Mouse (Mus musculus) gastrocnemius, postnatal 25 days (tissue): ENCODE results near the gene 1500009L16Rik. TPM values are rescaled to one million over a fixed set of nuclear protein-coding genes. Genes with fewer than 3 reads are reported as not detected.

Experiments
- DNase-seq: peaks from one replicate; pipeline ENCODE4 v3.0.0; 2022
- total RNA-seq, 2 experiments: library from RNA; stranded (reverse); gene quantifications; 1 replicate in 1 of 2; 2 replicates in 1 of 2; pipeline ENCODE4 v1.2.3; 2021

Gene 1500009L16Rik
- total RNA-seq, 2 experiments from 2014 or later = 0.79 to 0.80 TPM

- DNase-seq = no peak
Measured at GRCm38 (mm10) chr10:83758732-83759131, 36.1 kb downstream of the 1500009L16Rik start.

- DNase-seq = no peak
Measured at GRCm38 (mm10) chr10:83760535-83760934, 37.9 kb downstream of the 1500009L16Rik start.

GRCm38 (mm10) chr10:83763891-83764290 lies 41.2 kb downstream of the 1500009L16Rik start:
- no peak for DNase-seq

- DNase-seq = no peak
Measured at GRCm38 (mm10) chr10:83766882-83767281, 44.2 kb downstream of the 1500009L16Rik start.

GRCm38 (mm10) chr10:83776272-83776878 lies 53.7 kb downstream of the 1500009L16Rik start:
- DNase-seq = peak; percentile 33

- DNase-seq = no peak
Measured at GRCm38 (mm10) chr10:83777253-83777652, 54.6 kb downstream of the 1500009L16Rik start.

- DNase-seq = no peak
Measured at GRCm38 (mm10) chr10:83781854-83782253, 59.2 kb downstream of the 1500009L16Rik start.

- DNase-seq = no peak
Measured at GRCm38 (mm10) chr10:83782371-83783120, 59.9 kb downstream of the 1500009L16Rik start.

- DNase-seq = no peak
Measured at GRCm38 (mm10) chr10:83785003-83785402, 62.3 kb downstream of the 1500009L16Rik start.

- no peak for DNase-seq
Measured at GRCm38 (mm10) chr10:83785627-83786392, 63.1 kb downstream of the 1500009L16Rik start.

GRCm38 (mm10) chr10:83795088-83795487 lies 72.4 kb downstream of the 1500009L16Rik start:
- no peak for DNase-seq

GRCm38 (mm10) chr10:83795500-83795899 lies 72.8 kb downstream of the 1500009L16Rik start:
- DNase-seq = no peak

GRCm38 (mm10) chr10:83804021-83804420 lies 81.4 kb downstream of the 1500009L16Rik start:
- DNase-seq = no peak

GRCm38 (mm10) chr10:83805201-83805718 lies 82.6 kb downstream of the 1500009L16Rik start:
- no peak for DNase-seq

GRCm38 (mm10) chr10:83807251-83807650 lies 84.6 kb downstream of the 1500009L16Rik start:
- no peak for DNase-seq

Other genes starting within 250 kb of the 1500009L16Rik start
- 1 to 10 TPM; 4.0 to 8.6 TPM for gene Aldh1l2, start 188.7 kb upstream of the 1500009L16Rik start, total RNA-seq
- 10 to 100 TPM in 1 of 2 experiments, 1 to 10 TPM in 1; 8.4 to 11.2 TPM for gene Washc4, start 179.1 kb upstream of the 1500009L16Rik start, total RNA-seq
- gene Appl2, start 74.1 kb upstream of the 1500009L16Rik start, total RNA-seq = 10 to 100 TPM; 15.4 to 16.0 TPM